Mouse (Mus musculus): ENCODE results near the gene Nsmce3.
A peak's percentile ranks its signal among the peaks of the same experiment; 100 is the strongest.

Nsmce3 gene

DNA sequence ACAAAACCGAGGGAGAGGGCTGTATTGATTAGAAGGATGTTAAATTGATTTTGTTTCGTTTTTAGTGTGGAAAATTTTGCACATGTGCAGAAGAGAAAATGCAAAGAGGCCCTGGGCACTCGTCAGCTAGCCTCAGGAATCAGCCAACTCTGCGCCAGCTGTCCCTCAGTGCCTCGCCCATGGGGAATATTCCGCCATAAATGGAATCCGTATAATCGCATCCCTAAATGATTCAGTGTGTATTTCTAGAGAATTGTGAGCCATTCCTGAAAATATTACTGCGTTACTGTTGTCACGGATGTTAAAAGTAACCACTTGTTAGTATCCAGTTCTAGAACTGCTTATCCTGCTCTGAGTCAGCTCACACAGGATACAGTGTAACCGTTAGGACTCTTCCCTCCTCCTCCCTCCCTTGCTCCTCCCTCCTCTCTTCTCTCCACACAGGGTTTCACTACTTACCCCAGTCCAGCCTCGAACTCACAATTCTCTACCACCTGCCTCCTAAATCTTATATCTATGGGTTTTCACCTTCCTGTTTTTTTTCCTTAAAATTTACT, 16.2 kb downstream of the Nsmce3 start:
- DNase-seq, result no peak

DNA sequence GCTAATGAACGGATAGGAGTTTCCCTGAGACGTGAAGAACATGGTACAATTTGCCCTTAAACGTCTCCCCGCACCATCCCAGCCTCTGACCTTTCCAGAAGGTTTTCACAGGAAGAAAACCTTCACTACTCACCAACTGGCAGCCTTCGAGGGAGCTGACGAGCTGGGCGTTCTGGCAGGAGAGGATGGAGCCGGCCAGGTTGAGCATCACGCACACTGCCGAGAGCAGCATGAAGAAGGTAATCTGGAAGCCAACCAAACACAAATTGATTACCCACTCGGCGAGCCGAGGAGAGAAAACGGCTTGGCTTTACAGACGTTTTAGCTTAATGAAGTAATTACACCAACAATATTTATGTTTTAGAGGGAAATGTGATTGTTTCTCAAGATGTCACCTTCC, 16.8 kb downstream of the Nsmce3 start:
- no peak for DNase-seq

DNA sequence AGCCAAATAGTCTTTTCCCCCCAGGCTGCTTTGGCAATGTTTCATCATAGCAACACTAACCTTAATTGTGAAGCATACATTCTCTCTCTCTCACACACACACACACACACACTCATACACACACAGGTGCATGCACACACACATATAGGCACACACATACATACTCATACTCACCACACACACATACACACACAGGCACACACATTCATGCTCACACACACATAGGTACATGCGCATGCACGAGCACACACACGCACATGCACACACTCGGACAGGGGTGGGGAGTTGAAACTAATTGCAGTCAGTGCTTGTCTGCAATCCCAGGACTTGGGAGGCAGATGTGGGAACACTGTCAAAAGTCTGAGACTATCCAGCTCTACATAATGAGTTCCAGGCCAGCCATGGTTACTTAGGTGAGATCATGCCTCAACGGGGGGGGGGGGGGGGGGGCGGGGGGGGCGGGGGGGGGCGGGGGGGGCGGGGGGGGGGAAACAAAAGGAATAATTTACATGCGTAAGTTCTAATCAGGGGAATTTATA, 17.3 kb downstream of the Nsmce3 start:
- DNase-seq, result no peak

DNA sequence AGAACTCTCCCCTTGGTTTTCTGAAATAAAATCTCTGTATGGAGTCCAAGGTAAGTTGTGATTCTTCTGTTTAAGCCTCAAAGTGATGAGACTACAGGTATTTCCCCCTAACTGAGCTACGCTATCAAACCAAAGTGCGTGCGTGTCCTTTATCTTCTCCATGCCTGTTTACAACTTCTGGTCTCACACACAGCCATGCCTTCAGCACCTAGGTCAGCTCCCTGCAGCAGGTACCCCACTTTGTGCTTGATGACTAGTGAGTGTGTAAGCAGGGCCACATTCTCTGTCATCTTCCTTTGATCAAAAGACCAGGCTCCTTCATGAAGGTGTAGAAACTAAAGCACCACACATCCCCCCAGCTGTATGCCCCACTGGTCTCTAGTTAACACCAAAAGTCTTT, 22.0 kb downstream of the Nsmce3 start:
- no peak for DNase-seq

DNA sequence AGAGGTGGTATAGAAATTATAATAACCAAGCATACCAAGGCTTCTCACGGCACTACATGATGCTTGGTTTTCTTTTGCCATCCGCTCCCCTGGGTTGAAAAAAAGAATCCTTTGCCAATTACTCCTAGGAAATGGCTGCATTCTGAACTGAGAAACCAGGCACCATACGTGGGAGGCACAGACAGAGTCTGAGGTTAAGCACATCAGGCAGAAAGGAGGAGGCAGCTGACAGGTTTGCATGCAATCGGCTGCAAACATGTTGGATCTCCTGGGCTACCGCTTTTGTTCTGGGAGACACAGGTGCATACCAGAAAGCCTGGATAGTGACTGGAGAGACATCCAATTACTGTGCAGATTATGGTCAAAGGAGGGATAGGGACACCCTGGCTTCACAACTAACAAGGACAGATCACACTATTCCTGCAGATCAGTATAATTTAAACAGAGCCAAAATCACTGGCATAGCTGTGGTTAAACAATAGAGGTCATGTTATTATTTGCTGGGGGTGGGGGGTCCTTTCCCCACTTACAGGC, 25.4 kb downstream of the Nsmce3 start:
- no peak for DNase-seq

DNA sequence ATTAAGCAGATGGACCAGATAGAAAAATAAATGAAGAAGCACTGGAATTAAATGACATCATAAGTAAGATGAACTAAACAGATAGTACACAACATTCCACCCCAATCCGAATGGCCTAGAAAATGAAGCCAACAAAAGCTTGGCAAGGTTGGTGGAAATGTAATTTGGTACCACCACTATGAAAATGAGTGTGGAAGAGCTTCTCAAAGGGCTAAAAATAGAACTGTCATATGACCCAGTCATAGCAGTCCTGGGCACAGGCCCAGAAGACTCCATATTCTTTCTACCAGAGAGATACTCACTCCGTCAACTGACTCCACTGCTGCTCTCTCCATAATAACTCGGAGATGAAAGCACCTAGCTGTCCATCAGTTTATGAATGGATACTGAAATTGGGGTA, 26.7 kb downstream of the Nsmce3 start:
- DNase-seq, result no peak

DNA sequence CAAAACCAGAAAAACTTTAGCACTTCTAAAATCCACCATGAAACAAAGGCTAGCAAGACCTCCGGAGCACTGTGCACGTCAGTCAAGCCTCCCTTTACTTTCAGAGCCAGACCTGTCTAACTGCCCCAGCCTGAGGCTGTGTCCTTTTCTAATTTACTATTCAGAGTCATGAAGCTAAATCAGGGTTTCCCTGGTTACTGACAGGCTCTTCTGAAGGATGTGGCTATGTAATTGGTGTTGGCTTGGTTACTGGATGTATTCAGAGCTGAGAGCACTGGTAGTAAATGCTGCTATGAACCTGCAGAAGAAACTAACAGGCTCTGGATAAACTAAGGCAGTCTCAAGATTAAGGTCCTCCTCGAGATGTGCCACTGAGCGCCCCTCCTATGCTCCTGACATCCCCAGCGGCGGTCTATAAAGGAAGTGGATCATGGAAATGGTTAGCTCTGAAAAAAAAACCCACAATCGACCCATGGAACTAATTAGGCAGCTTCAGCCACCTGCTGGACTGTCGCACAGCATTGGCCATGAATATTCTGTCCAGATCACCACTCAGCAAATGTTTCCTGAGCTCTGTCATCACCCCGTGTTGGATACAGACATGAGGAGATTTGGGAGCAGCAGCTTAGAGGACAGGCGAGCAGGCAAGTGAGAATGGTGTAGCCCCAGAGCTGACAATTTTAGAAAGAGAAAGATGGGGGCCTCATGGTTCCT, 31.7 kb downstream of the Nsmce3 start:
- no peak for DNase-seq

DNA sequence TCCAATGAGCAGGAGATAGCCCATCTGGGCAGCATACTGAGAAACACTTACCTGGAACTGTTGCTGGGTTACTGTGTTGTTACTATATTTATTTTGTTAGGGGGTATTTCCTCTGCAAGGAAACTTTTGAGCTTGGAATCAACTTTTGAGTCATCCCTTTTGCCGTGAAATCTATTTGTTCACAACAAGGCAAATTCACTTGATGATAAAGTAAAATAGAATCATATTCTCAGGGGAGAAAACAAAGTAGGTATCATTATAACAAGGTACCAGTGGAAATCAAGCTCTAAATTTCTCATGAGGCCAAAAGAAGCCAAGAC, 32.3 kb downstream of the Nsmce3 start:
- no peak for DNase-seq

DNA sequence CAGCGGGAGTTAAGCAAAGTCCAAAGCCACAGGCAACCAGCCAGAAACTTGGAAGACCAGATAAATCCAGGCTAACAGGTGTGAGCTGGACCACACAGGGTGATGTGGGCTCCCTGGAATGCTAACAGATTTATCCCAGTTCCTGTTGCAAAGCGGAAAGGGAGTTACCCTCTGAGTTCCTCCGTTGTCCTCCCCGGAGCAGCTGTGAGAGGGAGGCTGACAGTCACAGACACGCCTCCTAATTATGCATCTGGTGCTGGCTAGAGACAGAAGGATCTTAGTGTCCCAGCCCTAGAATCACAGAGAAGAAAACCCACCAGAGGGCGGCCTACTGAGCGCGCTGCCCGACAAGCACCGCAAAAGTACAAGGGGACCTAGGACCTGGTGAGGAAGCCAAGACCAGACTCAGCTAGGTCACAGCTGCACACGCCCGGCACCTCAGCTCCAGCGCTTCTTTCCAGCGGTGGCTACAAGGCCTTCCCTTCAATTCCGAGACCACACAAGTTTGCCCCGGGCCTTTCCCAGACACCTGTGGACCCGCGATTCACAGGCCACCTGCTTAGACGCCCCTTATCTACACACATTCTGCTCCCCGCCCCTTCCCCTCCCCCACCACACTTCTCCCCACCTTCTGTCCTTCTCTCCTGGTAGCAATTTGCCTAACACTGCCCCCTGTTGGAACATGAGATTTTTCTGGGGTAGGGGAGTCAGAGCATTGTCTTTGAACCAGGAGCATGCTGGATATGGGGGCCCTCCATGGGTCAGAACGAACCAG, 32.8 kb downstream of the Nsmce3 start:
- peak; percentile 43 for DNase-seq

DNA sequence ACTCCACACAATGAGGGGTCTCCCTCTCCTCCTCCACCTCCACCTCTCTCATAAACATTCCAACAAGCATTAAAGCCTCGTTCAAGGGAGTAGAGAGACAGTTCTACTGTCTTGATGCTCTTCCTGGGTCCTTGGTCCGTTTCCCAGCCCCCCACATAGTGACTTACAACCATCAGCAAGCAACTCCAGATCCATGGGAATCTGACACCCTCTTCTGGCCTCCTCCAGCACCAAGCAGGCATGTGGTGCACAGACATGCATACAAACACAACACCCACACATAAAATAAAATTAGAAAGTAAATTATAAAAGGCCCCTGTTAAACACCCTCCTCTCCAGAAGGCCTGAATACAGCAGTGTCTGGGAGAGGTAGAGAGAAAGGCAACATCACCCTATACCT, 33.5 kb downstream of the Nsmce3 start:
- DNase-seq, result no peak

DNA sequence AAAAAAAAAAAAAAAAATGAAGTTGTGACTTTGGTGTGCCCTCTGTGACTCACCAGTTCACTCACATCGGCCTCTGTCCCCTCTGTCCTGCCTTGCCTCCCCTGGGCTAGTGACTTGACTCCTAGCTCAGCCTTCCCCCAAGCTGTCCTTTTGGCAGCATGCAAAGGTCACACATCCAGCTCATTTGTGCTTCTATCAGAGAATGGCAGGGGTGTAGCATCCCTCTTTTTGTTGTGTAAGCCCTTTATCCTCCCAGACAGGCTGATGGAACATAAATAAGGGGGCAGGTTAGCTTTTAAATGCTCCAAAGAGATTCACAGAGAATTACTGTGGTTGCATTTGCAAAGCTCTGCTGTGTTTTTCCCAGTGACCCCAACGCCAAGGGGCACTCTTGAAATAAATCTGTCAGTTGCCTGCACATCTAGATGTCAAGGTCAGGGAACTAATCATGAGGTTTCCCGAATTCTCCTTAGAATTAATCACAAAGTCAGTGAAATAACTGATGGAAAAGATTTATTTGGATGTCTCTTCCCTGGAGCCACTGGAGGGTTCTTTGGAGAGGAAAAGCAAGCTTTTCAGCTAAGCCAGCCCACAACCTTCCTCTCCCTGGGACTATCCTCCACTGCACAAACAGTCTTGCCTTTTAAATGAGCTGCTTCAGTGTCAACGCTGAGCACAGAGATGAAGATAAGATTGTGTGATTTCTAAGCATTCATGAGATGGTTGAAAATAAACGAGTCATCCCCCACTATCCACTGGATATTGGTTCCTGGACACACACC, 42.4 kb downstream of the Nsmce3 start:
- DNase-seq, result no peak

DNA sequence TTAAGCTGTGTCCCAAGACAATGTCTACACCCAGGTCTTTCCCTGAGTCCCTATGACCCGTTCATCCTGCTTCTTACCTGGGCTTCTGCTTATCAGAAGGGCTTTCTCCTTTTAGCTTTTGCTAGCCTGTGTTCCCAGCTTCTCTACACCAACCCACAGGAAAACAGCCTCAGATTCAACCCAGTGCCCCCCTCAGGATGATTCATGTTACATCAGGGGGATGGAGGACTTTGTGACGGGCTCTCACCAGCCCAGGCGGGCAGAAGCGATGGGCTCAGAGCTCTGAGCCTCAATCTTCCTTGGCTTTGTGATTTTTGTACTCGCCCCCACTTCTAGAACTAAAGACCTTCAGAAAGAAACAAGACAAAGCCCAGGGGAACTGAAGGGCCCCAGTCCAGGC, 51.7 kb downstream of the Nsmce3 start:
- no peak for DNase-seq

DNA sequence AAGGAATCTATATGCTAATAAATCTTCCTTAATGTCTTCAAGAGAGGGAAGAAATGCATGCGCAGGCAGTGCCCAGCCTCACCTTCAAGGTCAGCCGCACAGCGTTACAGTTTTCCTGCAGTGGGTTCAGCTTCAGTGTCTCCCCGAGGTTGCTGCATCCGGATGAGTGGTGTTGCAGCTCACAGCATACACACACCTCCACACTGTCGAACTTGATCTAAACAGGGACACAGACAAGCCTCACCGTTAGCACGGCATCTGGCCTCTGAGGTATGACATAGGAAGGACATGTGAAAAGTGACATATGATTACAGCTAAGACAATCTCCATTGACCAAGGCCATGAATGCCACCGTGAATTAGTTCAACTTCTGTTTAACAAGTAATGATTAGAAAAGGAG, 53.1 kb downstream of the Nsmce3 start:
- no peak for DNase-seq

All from right cerebral cortex, postnatal 14 days (tissue).